Mouse (Mus musculus): ENCODE data around the gene Fam83b. TPM values are rescaled to one million over a fixed set of nuclear protein-coding genes. Genes with fewer than 3 reads are reported as not detected.

Gene Fam83b
- polyA plus RNA-seq, 1 experiment from 2014 or later, result 8.9 TPM

DNA sequence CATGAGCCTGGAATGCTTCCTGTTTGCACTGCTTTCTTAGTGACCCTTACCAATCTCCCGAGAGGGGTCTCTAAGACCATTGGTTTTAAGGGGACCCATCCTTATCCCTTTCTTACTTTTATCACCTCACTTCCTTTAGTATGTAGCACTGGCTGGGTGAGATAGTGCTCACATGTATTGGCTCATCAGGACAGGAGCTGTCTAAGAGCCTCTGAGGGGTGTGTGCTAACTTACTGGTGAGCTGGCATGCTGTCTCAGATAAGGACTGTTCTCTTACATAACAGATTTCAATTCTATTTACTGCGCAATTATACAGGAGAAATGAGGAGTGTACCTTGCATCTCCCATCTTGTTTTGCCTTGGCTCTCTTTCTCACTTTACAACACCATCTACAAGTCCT is 7.7 kb downstream of the Fam83b start:
- Histone ChIP-seq H3K27ac (no peak overlapping the region), H3K36me3 (no peaks in the 10 kb centered on the region), H3K9ac (no peak overlapping the region), H3K4me1 (peaks cover 2% of the 10 kb centered on the region; the same call in 1 of the 2 replicates), H3K4me3 (replicated peaks) (no peak overlapping the region), H3K9me3 (no peaks in the 10 kb centered on the region), H3K27me3 (replicated peaks) (no peaks in the 10 kb centered on the region), H3K4me2 (no peak overlapping the region)
- 82% methylated on average over 2 of the region's 2 CpGs for WGBS
- ATAC-seq (ENCODE audit: insufficient read depth, low FRiP score, low read depth), result no peak

GRCm38 (mm10) chr9:76553758-76554157 is 13.2 kb downstream of the Fam83b start:
- 34% methylated on average over 2 of the region's 2 CpGs for WGBS
- H3K27me3 ChIP-seq (replicated peaks), result no peaks in the 10 kb centered on the region
- ATAC-seq (ENCODE audit: insufficient read depth, low FRiP score, low read depth), result no peak
- no peak overlapping the region for H3K4me3 ChIP-seq (replicated peaks)
- no peaks in the 10 kb centered on the region for H3K9me3 ChIP-seq
- no peaks in the 10 kb centered on the region for H3K36me3 ChIP-seq
- no peak overlapping the region for H3K4me2 ChIP-seq
- no peak overlapping the region for H3K9ac ChIP-seq
- H3K27ac ChIP-seq, result no peak overlapping the region
- no peaks in the 10 kb centered on the region for H3K4me1 ChIP-seq

GRCm38 (mm10) chr9:76553115-76553514 is 13.8 kb downstream of the Fam83b start:
- Histone ChIP-seq H3K4me2 (no peak overlapping the region), H3K4me3 (replicated peaks) (no peak overlapping the region), H3K4me1 (no peaks in the 10 kb centered on the region), H3K9ac (no peak overlapping the region), H3K27me3 (replicated peaks) (no peaks in the 10 kb centered on the region), H3K9me3 (no peaks in the 10 kb centered on the region), H3K36me3 (no peaks in the 10 kb centered on the region), H3K27ac (no peak overlapping the region)
- 0 out of 2 replicates have a peak, but pooled peaks have one; percentile 2 for ATAC-seq (ENCODE audit: insufficient read depth, low FRiP score, low read depth)
- 33% methylated on average over 1 of the region's 1 CpGs for WGBS

- Histone ChIP-seq H3K4me1 (no peaks in the 10 kb centered on the region), H3K9me3 (no peaks in the 10 kb centered on the region), H3K4me2 (no peak overlapping the region), H3K36me3 (no peaks in the 10 kb centered on the region), H3K27ac (no peak overlapping the region), H3K4me3 (replicated peaks) (no peak overlapping the region), H3K9ac (no peak overlapping the region), H3K27me3 (replicated peaks) (no peaks in the 10 kb centered on the region)
- WGBS, result 47% methylated on average over 3 of the region's 3 CpGs
- no peak for ATAC-seq (ENCODE audit: insufficient read depth, low FRiP score, low read depth)
Measured at GRCm38 (mm10) chr9:76546714-76547113, 20.2 kb downstream of the Fam83b start.

DNA sequence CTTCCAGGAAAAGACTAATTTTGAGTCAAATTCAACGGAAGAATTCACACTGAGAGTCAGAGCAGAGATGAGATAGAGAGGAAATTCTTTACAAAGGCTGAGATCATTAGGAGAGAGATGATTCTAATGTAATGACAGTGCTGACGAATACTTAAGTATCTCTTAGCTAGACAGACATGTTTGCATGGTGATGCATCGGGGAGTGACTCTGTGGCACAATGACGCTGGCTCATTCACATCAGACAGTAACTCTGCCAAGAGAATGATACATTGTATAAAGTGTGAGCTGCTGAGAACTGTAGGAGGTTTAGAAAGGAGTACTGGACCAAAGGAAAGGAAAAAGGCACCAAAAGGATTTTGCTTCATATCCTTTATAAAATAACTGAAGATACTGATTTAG is 26.2 kb downstream of the Fam83b start:
- no peak for ATAC-seq (ENCODE audit: insufficient read depth, low FRiP score, low read depth)
- H3K27me3 ChIP-seq (replicated peaks), result no peaks in the 10 kb centered on the region
- no peaks in the 10 kb centered on the region for H3K9me3 ChIP-seq
- no peaks in the 10 kb centered on the region for H3K36me3 ChIP-seq
- no peak overlapping the region for H3K9ac ChIP-seq
- WGBS, result 67% methylated on average over 4 of the region's 4 CpGs
- no peak overlapping the region for H3K4me3 ChIP-seq (replicated peaks)
- no peak overlapping the region for H3K4me2 ChIP-seq
- no peak overlapping the region for H3K27ac ChIP-seq
- H3K4me1 ChIP-seq, result no peaks in the 10 kb centered on the region

- no peaks in the 10 kb centered on the region for H3K4me1 ChIP-seq
- no peak overlapping the region for H3K9ac ChIP-seq
- no peak overlapping the region for H3K27ac ChIP-seq
- ATAC-seq (ENCODE audit: insufficient read depth, low FRiP score, low read depth), result no peak
- H3K4me3 ChIP-seq (replicated peaks), result no peak overlapping the region
- H3K27me3 ChIP-seq (replicated peaks), result no peaks in the 10 kb centered on the region
- H3K9me3 ChIP-seq, result no peaks in the 10 kb centered on the region
- no peaks in the 10 kb centered on the region for H3K36me3 ChIP-seq
- H3K4me2 ChIP-seq, result no peak overlapping the region
- WGBS, result 89% methylated on average over 6 of the region's 7 CpGs
Measured at GRCm38 (mm10) chr9:76539953-76540621, 26.8 kb downstream of the Fam83b start.

- H3K27ac ChIP-seq, result no peak overlapping the region
- ATAC-seq (ENCODE audit: insufficient read depth, low FRiP score, low read depth), result no peak
- WGBS, result 78% methylated on average over 7 of the region's 7 CpGs
- H3K27me3 ChIP-seq (replicated peaks), result no peaks in the 10 kb centered on the region
- no peak overlapping the region for H3K9ac ChIP-seq
- no peak overlapping the region for H3K4me2 ChIP-seq
- no peaks in the 10 kb centered on the region for H3K9me3 ChIP-seq
- H3K36me3 ChIP-seq, result no peaks in the 10 kb centered on the region
- H3K4me3 ChIP-seq (replicated peaks), result no peak overlapping the region
- no peaks in the 10 kb centered on the region for H3K4me1 ChIP-seq
Measured at GRCm38 (mm10) chr9:76539271-76539670, 27.6 kb downstream of the Fam83b start.

- no peaks in the 10 kb centered on the region for H3K36me3 ChIP-seq
- H3K27ac ChIP-seq, result no peak overlapping the region
- no peak overlapping the region for H3K9ac ChIP-seq
- H3K27me3 ChIP-seq (replicated peaks), result no peaks in the 10 kb centered on the region
- no peaks in the 10 kb centered on the region for H3K4me1 ChIP-seq
- no peaks in the 10 kb centered on the region for H3K9me3 ChIP-seq
- 75% methylated on average over 9 of the region's 9 CpGs for whole genome bisulfite sequencing
- 0 out of 2 replicates have a peak, but pooled peaks have one; percentile 50 for ATAC-seq (ENCODE audit: insufficient read depth, low FRiP score, low read depth)
- no peak overlapping the region for H3K4me3 ChIP-seq (replicated peaks)
- H3K4me2 ChIP-seq, result no peak overlapping the region
Measured at GRCm38 (mm10) chr9:76536032-76536431, 30.9 kb downstream of the Fam83b start.

DNA sequence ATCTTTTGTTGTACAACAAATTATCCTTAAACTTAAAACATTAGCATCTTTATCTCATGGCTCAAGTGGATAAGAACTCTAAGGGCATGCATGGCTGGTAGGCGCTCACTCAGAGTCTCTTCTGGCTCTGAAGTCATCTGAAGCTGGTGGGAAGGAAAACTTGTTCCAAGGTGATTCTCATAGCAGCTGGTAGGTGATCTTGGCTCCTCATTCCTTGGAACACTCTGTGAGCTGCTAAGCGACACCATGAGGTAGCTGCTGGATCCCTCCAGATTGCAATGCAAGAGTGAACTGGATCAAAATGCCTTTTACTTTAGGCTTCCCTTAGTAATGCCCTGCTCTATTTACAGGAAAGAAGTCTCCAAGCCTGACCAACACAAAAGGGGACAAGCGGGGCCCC is 34.5 kb downstream of the Fam83b start:
- H3K27me3 ChIP-seq (replicated peaks), result no peaks in the 10 kb centered on the region
- no peak overlapping the region for H3K9ac ChIP-seq
- 91% methylated on average over 3 of the region's 3 CpGs for WGBS

GRCm38 (mm10) chr9:76531368-76531767 is 35.5 kb downstream of the Fam83b start:
- no peaks in the 10 kb centered on the region for H3K27me3 ChIP-seq (replicated peaks)
- H3K36me3 ChIP-seq, result no peaks in the 10 kb centered on the region
- H3K27ac ChIP-seq, result no peak overlapping the region
- ATAC-seq (ENCODE audit: insufficient read depth, low FRiP score, low read depth), result no peak
- H3K4me2 ChIP-seq, result no peak overlapping the region
- 80% methylated on average over 4 of the region's 4 CpGs for WGBS
- H3K4me1 ChIP-seq, result no peaks in the 10 kb centered on the region
- no peak overlapping the region for H3K4me3 ChIP-seq (replicated peaks)
- no peaks in the 10 kb centered on the region for H3K9me3 ChIP-seq
- no peak overlapping the region for H3K9ac ChIP-seq

More for the DNA sequence above, 34.5 kb downstream of the Fam83b start:
- H3K4me2 ChIP-seq, result no peak overlapping the region
- H3K27ac ChIP-seq, result no peak overlapping the region
- no peaks in the 10 kb centered on the region for H3K4me1 ChIP-seq
- H3K4me3 ChIP-seq (replicated peaks), result no peak overlapping the region
- no peaks in the 10 kb centered on the region for H3K9me3 ChIP-seq
- no peaks in the 10 kb centered on the region for H3K36me3 ChIP-seq
- ATAC-seq (ENCODE audit: insufficient read depth, low FRiP score, low read depth), result no peak

- H3K27ac ChIP-seq, result no peak overlapping the region
Measured at GRCm38 (mm10) chr9:76525592-76525991, 41.3 kb downstream of the Fam83b start.

DNA sequence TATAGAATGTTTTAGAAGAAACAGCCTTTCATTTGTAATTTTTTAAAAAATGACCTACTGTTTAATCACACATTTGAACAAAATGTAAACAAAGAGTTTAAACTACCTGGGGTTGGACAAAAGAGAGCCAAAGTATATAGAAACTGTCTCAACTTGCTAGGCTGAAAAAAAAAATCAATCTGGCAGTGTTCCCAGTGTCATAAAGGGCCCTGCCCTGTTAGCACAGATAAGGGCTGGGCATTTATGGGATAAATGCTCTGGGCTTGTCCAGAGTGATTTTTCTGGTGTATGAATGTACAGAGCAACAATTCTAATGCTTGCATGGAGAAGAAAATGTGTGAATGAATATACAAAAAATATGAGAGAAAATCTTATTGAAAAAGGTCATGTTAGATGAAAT is 43.8 kb downstream of the Fam83b start:
- H3K27ac ChIP-seq, result peak overlapping the region; percentile 76; the same call in 1 of the 2 replicates
- no peaks in the 10 kb centered on the region for H3K27me3 ChIP-seq (replicated peaks)
- peak; percentile 76 for ATAC-seq (ENCODE audit: insufficient read depth, low FRiP score, low read depth)
- 0 out of 2 replicates have a peak, but pooled peaks cover 9% of the 10 kb centered on the region for H3K4me1 ChIP-seq
- H3K9ac ChIP-seq, result no peak overlapping the region
- H3K4me3 ChIP-seq (replicated peaks), result no peak overlapping the region
- no peak overlapping the region for H3K4me2 ChIP-seq
- no peaks in the 10 kb centered on the region for H3K9me3 ChIP-seq
- H3K36me3 ChIP-seq, result no peaks in the 10 kb centered on the region

More at GRCm38 (mm10) chr9:76525592-76525991, 41.3 kb downstream of the Fam83b start:
- Histone ChIP-seq H3K9me3 (no peaks in the 10 kb centered on the region), H3K4me2 (no peak overlapping the region), H3K9ac (no peak overlapping the region), H3K27me3 (replicated peaks) (no peaks in the 10 kb centered on the region), H3K36me3 (no peaks in the 10 kb centered on the region), H3K4me1 (0 out of 2 replicates have a peak, but pooled peaks cover 9% of the 10 kb centered on the region), H3K4me3 (replicated peaks) (no peak overlapping the region)
- no peak for ATAC-seq (ENCODE audit: insufficient read depth, low FRiP score, low read depth)

All from stomach, embryonic 15.5 days (tissue).